In the genomic region with DNA sequence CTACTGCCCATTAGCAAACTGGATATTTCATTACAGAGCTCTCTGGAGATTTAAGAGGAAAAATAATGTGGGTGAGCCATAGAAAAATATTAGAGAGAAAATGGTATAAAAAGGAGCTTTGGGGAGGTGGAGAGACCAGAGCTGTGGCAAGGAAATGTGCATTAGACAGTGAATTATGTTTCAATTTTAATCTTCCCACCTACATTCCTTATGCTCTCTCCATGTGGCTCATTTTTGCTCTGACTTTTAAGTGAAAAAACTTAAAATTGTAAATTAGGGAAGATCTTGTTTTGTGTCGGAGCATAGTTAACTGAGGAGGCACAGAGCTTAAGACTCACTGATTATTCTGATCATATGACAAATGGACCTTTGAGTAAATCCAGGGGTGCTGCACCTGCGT, we compare ENCODE assay signal across 21 mouse cellular contexts.
DNase-seq lines count a peak whose midpoint lies in the region; ATAC-seq and TF ChIP-seq lines count a peak whose summit lies in the region.
"Had no signal": no experiment of that assay in that cellular context is flagged by ENCODE, and none has a peak within 500 bp of the region (broad histone marks: within the 10 kb centered on the region; RNA-seq: fewer than 3 reads in every experiment).

No protein-coding gene starts in this region.

- H3K4me1 ChIP-seq in midbrain, embryonic 13.5 days (replicated peaks), result no peaks in the 10 kb centered on the region
- H3K4me1 ChIP-seq: embryonic facial prominence, embryonic 15.5 days; forebrain, embryonic 15.5 days; heart, embryonic 13.5 days had no signal

- H3K9me3 ChIP-seq in midbrain, embryonic 13.5 days, result no peaks in the 10 kb centered on the region
- H3K9me3 ChIP-seq: embryonic facial prominence, embryonic 15.5 days; forebrain, embryonic 15.5 days; heart, embryonic 13.5 days had no signal

- H3K9ac ChIP-seq in midbrain, embryonic 13.5 days (replicated peaks), result no peak overlapping the region
- H3K9ac ChIP-seq: embryonic facial prominence, embryonic 15.5 days; forebrain, embryonic 15.5 days; heart, embryonic 13.5 days had no signal

- TF ChIP-seq CTCF in left cerebral cortex, adult 2 months (IDR thresholded peaks at IDR 0.05), result no peak

- no peaks in the 10 kb centered on the region for H3K27me3 ChIP-seq in midbrain, embryonic 13.5 days
- H3K27me3 ChIP-seq: embryonic facial prominence, embryonic 15.5 days; forebrain, embryonic 15.5 days; heart, embryonic 13.5 days had no signal

- H3K36me3 ChIP-seq in midbrain, embryonic 13.5 days, result no peaks in the 10 kb centered on the region
- H3K36me3 ChIP-seq: embryonic facial prominence, embryonic 15.5 days; forebrain, embryonic 15.5 days; heart, embryonic 13.5 days had no signal

- peak overlapping the region; percentile 87 for H3K27ac ChIP-seq in left cerebral cortex, adult 2 months
- no peak overlapping the region for H3K27ac ChIP-seq in midbrain, embryonic 13.5 days
- H3K27ac ChIP-seq: embryonic facial prominence, embryonic 15.5 days; forebrain, embryonic 15.5 days; heart, adult 2 months; heart, embryonic 13.5 days; hindbrain, postnatal 0 days; macrophage had no signal

- 86% methylated on average over 2 of the region's 2 CpGs for WGBS in midbrain, embryonic 13.5 days

- intact Hi-C loops in left cerebral cortex, adult 2 months (cut with DNase I), result loop anchor here (1.0 to 10.0 kb wide), 4 partner anchors 98 to 547 kb away; no protein-coding TSS in a partner anchor

- peak; percentile 24 to 79 for DNase-seq in frontal cortex, adult 2 months (ENCODE audit: extremely low spot score in 1 of 2, low spot score in 1 of 2)
- no peak for DNase-seq in frontal cortex, postnatal 25 days (ENCODE audit: low spot score in 2 of 2)
- peak; percentile 46 for DNase-seq in right cerebral cortex, adult 18-20 months
- DNase-seq in right cerebral cortex, postnatal 10 days (ENCODE audit: low spot score in 2 of 2), result no peak
- no peak for DNase-seq in left cerebral cortex, adult 2 months (ENCODE audit: extremely low spot score in 1 of 2, low spot score in 2 of 2)
- DNase-seq in adrenal gland, postnatal 14 days, result no peak
- DNase-seq: adrenal gland, postnatal 25 days; cerebellum, adult 9-10 months; gastrocnemius, postnatal 36 days; heart, adult 2 months; heart, postnatal 14 days; kidney, adult 9 months; kidney, postnatal 14 days; thymus, postnatal 36 days had no signal

- H3K4me3 ChIP-seq in left cerebral cortex, adult 2 months, result no peak overlapping the region
- no peak overlapping the region for H3K4me3 ChIP-seq in midbrain, embryonic 13.5 days (replicated peaks)
- H3K4me3 ChIP-seq: embryonic facial prominence, embryonic 15.5 days; forebrain, embryonic 15.5 days; heart, adult 2 months; heart, embryonic 13.5 days had no signal

- ATAC-seq in midbrain, embryonic 13.5 days, result no peak
- ATAC-seq: forebrain, embryonic 15.5 days; hindbrain, postnatal 0 days; intestine, embryonic 16.5 days had no signal

- no peak overlapping the region for H3K4me2 ChIP-seq in midbrain, embryonic 13.5 days (replicated peaks)
- H3K4me2 ChIP-seq: embryonic facial prominence, embryonic 15.5 days; forebrain, embryonic 15.5 days; heart, embryonic 13.5 days had no signal

Comparison
In these comparisons a context has a peak if more than half of its experiments do, and no peak if none do; other contexts are left out.
1. DNase-seq: peak in frontal cortex, adult 2 months (2 of 2) and right cerebral cortex, adult 18-20 months (single experiment); none in frontal cortex, postnatal 25 days (0 of 2), right cerebral cortex, postnatal 10 days (0 of 2), left cerebral cortex, adult 2 months (0 of 2) and adrenal gland, postnatal 14 days (single experiment).